Mouse (Mus musculus) thymus, postnatal 0 days (tissue): ENCODE measurements around the gene Npr2. TPM values are rescaled to one million over a fixed set of nuclear protein-coding genes. Genes with fewer than 3 reads are reported as not detected.

Experiments used
- DNase-seq: peaks from one replicate; pipeline ENCODE4 v3.0.0-alpha.2; 2015; ENCODE audit warnings: low spot score
- polyA plus RNA-seq: library from polyadenylated mRNA; unstranded; fragments of >200 nt; fragmentation: Nextera tagmentation; extraction: Ambion mirVana; gene quantifications from 2 replicates; pipeline ENCODE4 v1.2.1, GENCODE M21; 2015

The Npr2 gene
- polyA plus RNA-seq, 1 experiment from 2014 or later: 0.75 TPM

DNA sequence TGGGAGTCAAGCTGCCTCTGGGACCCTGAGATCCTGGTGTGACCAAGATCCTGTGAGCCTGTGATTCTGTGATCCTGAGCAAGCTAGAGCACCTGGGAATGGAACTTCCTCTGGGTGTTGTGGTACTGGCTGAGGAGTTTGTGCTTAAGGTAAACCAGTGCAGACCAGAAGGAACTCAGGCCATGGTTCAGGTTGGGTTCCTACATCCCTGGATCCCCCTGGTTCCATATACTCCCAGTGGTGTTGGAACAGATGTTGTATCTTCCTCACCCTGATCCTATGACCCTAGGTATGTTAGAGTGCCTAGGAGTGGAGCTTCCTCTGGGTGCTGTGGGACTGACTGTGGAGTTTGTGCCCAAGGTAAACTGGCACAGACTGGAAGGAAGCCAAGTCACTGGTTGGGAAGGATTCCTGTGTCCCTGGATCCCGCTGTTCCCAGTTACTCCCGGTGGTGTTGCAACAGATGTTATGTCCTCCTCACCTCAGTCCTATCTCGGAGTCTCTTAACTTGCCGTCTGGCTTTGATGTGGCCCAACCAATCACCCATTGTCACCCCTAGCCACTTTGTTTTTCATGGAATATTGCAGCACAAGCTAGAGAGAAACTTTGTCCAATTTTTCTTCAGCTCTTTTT, 11.5 kb upstream of the Npr2 start:
- DNase-seq: no peak

DNA sequence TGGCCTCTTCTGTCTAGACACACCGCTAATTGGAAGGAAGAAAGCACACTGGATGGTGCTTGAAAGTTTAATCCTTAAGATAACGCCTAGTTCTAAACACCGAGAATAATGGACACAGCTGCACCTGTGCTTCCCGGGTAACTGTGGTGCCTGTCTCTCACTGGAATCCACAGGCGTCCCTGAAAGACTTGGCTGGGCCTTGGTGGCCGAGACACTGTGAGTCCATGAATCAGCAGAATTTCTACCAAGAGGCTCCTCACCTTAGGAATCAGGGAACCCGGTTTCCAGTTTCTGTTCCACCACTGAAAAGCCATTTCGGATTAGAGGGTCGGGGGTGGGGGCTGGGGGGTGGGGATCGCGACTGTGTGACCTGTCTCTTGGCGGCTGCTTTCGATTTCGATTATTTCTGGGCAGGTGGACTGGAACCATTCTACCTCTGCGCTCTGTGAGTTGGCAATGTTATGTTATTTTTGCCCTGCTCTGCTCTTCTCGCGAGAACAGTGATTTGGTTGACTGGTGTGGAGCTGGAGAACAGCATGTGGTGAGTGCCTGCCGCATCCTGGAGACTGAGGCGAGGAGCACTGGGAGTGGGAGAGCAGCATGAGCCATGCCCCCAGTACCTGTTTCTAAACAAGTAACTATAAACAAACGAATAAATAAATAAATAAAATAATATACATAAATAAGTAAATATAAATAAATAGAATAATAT, 2.5 kb upstream of the Npr2 start:
- DNase-seq: no peak

DNA sequence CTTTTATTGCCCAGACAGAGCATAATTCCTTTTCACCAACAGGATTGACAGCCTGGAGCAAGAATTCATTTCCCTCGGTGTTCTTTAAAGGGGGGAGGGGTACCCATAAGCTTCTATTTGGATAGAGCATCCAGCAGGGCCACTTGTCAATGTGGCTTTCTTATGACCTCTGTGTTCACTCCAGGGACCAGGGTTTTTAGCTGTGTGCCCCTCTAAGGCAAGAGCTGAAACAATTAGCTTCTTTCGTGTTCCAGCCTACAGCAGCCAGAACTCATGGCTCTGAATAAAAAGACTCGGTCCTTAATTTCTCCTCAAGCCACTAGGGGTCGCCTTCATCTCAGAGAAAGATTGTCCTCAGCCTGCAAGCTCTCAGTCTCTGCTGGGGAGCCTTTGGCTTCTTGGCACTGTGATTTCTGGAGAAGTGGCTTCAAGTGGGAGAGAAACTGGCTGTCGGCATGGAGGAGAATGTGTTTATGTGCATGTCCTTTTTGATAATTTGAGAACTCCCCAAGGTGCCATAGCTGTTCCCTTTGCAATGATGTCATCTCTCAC, 1.6 kb upstream of the Npr2 start:
- peak; percentile 74 for DNase-seq

DNA sequence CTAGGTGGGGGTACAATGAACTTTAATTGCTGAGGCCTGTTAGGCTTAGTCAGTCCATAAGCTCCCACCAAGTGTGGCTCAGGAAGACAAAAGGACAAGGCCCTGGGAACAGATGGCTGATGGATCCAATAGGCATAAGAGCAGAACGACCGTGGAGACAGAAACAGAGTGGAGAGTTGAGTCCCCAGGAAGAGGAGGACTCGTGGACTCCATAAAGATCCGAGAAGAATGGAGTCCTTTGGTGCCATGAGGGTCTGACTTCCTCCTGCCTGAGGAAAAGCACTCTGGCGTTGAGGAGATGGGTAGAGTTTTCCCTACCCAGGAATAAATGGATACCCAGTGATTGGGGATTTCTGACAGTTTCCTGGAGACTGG, 1.1 kb upstream of the Npr2 start:
- no peak for DNase-seq

- no peak for DNase-seq
These were observed 503 bp downstream of the Npr2 start for GRCm38 (mm10) chr4:43631956-43632920.

DNA sequence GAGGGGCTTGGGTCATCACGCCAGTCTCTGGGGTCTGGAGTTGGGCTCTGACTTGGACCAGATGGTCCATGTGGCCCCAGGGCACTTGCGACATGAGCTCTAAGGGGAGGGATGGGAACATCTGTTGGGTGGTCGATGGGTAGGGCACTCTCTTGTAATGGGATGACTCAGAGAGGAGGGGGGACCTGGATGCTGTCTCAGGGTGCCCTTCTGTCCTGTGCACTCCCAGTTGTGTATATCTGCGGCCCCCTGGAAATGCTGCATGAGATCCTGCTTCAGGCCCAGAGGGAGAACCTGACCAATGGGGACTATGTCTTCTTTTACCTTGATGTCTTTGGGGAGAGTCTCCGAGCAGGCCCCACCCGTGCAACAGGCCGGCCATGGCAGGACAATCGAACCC, 1.6 kb downstream of the Npr2 start:
- DNase-seq: no peak

DNA sequence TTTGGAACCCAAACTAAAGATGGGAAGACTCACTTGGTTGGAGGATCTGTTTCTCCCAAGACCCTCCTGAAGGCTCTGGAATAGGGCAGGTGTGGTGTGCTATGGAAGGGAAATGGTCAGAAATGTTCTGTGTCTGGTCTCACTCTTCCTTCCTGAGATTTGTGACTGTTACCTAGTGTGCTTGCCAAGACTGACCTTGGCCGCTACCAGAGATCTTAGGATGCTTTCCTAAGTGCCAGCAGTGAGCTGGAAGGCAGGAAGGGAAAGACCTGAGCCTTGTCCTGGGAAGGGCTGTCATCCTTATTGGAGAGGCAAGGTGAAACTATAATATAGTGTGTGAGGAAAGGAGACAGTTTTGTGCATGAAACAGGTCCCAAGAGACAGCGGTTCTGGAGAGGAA, 2.0 kb downstream of the Npr2 start:
- no peak for DNase-seq

- DNase-seq: no peak
These were observed 3.1 kb downstream of the Npr2 start for GRCm38 (mm10) chr4:43634621-43635374.

GRCm38 (mm10) chr4:43636751-43637150, 5.0 kb downstream of the Npr2 start:
- DNase-seq: no peak

DNA sequence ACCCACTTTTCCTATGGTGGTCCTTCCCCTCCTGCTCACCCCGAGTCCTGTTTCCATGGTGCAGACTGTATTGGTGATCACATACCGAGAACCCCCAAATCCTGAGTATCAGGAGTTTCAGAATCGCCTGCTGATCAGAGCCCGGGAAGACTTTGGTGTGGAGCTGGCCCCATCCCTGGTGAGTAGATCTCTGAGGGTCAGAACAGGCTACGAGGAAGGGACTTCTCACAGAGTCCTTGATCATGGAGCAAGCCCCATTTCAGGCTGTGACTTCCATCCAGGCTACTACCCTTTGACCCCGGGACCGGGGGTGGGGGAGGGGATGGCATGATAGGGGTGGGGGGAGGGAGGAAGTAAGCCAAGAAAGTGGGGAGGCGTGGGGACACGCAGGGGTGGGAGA, 8.3 kb downstream of the Npr2 start:
- DNase-seq: no peak

- no peak for DNase-seq
These were observed 8.8 kb downstream of the Npr2 start for GRCm38 (mm10) chr4:43640491-43640890.

- DNase-seq: no peak
These were observed 18.0 kb downstream of the Npr2 start for GRCm38 (mm10) chr4:43649783-43650182.

DNA sequence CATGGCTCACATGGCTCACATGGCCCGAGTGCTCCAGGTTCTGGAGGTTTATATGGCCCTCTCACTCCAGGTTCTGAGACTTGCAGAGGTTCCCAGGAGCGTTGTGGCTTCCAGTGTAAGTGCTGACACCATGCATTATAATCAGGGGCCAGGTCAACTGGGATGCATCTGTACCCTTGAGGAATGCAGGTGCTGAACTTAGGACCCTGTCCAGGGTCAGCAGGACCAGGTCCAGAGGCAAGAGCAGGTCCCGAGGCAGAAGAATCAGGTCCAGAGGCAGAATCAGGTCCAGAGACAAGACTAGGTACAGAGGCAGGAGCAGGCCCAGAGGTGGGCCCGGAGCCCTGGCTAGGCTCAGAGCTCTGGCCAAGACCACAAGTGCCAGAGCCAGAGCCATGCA, 21.0 kb downstream of the Npr2 start:
- DNase-seq: no peak

- peak; percentile 24 for DNase-seq
These were observed 21.7 kb downstream of the Npr2 start, which contains the start of gene Spag8 for GRCm38 (mm10) chr4:43653161-43654015. Spag8 (minus strand) TSS chr4:43653594.

GRCm38 (mm10) chr4:43655656-43656338, 24.1 kb downstream of the Npr2 start:
- DNase-seq: no peak

DNA sequence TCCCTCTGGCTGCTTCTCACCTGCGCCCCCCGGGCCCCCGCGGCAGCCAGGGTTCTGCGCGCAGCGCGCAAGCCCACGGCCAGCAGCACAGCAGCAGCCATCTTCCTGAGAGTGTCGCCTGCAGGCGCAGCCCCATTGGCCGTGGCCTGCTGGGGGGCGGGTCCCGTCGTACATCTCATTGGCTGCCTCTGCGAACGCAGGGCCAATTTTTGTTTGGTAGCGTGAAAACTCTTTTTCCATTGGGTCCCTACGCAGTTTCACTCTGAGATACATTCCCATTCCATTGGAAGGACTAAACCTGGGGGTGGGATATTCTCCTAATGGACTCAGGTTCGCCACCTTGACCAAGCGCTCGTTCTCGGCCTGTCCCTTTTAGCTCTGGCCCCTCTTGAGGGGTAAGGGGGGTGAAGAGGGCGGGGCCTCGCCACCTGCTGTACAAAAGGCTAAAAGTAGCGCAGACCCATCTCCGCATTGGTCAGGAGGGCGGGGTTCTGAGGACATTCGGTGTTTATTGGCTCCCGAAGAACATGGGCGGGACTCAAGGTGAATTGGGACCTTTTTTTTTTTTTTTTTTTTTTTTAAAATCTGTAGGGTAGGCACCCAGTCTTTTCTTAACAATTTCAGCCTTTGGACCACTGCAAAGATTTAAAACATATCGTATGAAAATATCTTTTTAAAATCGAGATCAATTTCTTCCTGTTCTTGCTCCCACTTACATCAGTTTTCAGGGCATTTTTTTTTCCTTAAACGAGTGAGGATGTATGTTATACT, 24.8 kb downstream of the Npr2 start, which contains the start of gene Hint2:
TSS of gene Hint2 (minus strand) at position 128 of the 771 bp plus-strand sequence.
- DNase-seq: peak; percentile 96

- DNase-seq: peak; percentile 14
These were observed 25.4 kb downstream of the Npr2 start for GRCm38 (mm10) chr4:43657146-43657545.

DNA sequence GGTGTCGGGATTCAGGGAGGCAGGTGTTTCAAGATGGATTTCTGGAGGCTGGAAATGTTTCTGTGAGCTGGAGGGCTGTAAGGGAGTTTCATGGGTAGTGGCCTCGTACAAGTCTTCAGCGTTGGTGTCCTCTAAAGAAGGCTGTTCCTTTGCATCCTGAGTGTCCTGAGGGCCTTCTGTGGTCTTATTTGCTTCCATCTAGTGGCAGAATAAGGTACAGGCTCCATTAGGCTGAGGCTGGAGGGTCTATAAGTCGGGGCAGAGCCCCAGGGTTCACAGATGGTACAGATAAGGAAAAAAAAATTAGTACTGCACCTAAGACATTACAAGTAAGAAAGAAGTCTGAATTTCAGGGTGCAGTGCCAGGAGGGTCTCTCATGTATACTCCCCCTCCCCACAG, 34.7 kb downstream of the Npr2 start:
- peak; percentile 27 for DNase-seq
